In genomic region chr11:49818869-49819566, GRCm38 (mm10) we compare ENCODE assay signal across 11 mouse cellular contexts. TPM values are rescaled to one million over a fixed set of nuclear protein-coding genes. Genes with fewer than 3 reads are reported as not detected.
DNase-seq lines count a peak whose midpoint lies in the region; ATAC-seq lines count a peak whose summit lies in the region.
"Had no signal": no experiment of that assay in that cellular context is flagged by ENCODE, and none has a peak within 500 bp of the region (broad histone marks: within the 10 kb centered on the region; RNA-seq: fewer than 3 reads in every experiment).

No protein-coding gene starts in this region.

- no peak overlapping the region for H3K4me3 ChIP-seq in midbrain, embryonic 15.5 days
- no peak overlapping the region for H3K4me3 ChIP-seq in midbrain, embryonic 10.5 days
- H3K4me3 ChIP-seq: kidney, embryonic 15.5 days had no signal

- ATAC-seq in midbrain, embryonic 15.5 days (replicated peaks), result no peak

- peaks cover 7% of the 10 kb centered on the region; the same call in 1 of the 2 replicates for H3K36me3 ChIP-seq in midbrain, embryonic 15.5 days (replicated peaks)
- H3K36me3 ChIP-seq in midbrain, embryonic 10.5 days, result peaks cover 58% of the 10 kb centered on the region

- no peaks in the 10 kb centered on the region for H3K9me3 ChIP-seq in midbrain, embryonic 15.5 days
- no peaks in the 10 kb centered on the region for H3K9me3 ChIP-seq in midbrain, embryonic 10.5 days (replicated peaks)
- H3K9me3 ChIP-seq: kidney, embryonic 15.5 days had no signal

- WGBS in midbrain, embryonic 15.5 days, result 84% methylated on average over 15 of the region's 15 CpGs
- WGBS in midbrain, embryonic 10.5 days, result 94% methylated on average over 15 of the region's 15 CpGs

- DNase-seq in midbrain, embryonic 10.5 days (ENCODE audit: low spot score), result no peak
- DNase-seq in frontal cortex, adult 2 months (ENCODE audit: extremely low spot score in 1 of 2, low spot score in 1 of 2), result peak; percentile 91 to 92
- peak; percentile 73 to 84 for DNase-seq in left cerebral cortex, adult 18-20 months (ENCODE audit: low spot score in 2 of 2)
- peak; percentile 41 for DNase-seq in right cerebral cortex, postnatal 4 days
- no peak for DNase-seq in heart, postnatal 10 days
- DNase-seq in embryo, embryonic 10.5 days (ENCODE audit: low spot score), result no peak
- no peak for DNase-seq in adrenal gland, adult (ENCODE audit: inconsistent age in 2 of 2, low spot score in 1 of 2)
- DNase-seq: liver; lung, postnatal 14 days had no signal

- no peak overlapping the region for H3K9ac ChIP-seq in midbrain, embryonic 15.5 days
- H3K9ac ChIP-seq: kidney, embryonic 15.5 days had no signal

- no peak overlapping the region for H3K4me2 ChIP-seq in midbrain, embryonic 15.5 days
- H3K4me2 ChIP-seq: kidney, embryonic 15.5 days had no signal

- H3K27ac ChIP-seq in midbrain, embryonic 15.5 days, result 0 out of 2 replicates have a peak overlapping the region, but pooled peaks have one; percentile 29
- H3K27ac ChIP-seq in midbrain, embryonic 10.5 days (replicated peaks), result no peak overlapping the region
- H3K27ac ChIP-seq: kidney, embryonic 15.5 days had no signal

- H3K27me3 ChIP-seq in midbrain, embryonic 15.5 days (replicated peaks), result no peaks in the 10 kb centered on the region
- no peaks in the 10 kb centered on the region for H3K27me3 ChIP-seq in midbrain, embryonic 10.5 days (ENCODE audit: low read depth, poor library complexity, severe bottlenecking)
- H3K27me3 ChIP-seq: kidney, embryonic 15.5 days had no signal

- H3K4me1 ChIP-seq in midbrain, embryonic 15.5 days, result no peaks in the 10 kb centered on the region
- no peaks in the 10 kb centered on the region for H3K4me1 ChIP-seq in midbrain, embryonic 10.5 days
- H3K4me1 ChIP-seq: kidney, embryonic 15.5 days had no signal

- intact Hi-C loops in heart, postnatal 10 days (cut with DNase I), result no loop called here

RNA-seq across cellular contexts. Expression of gene Gfpt2, which starts 25.0 kb away (rescaled TPM):
- polyA plus RNA-seq in midbrain, embryonic 15.5 days (2015; fragmentation: Nextera tagmentation; extraction: Ambion mirVana), result 6.1 and 6.7 TPM in 2 replicates
- polyA plus RNA-seq in midbrain, embryonic 10.5 days (2016; fragmentation: Nextera tagmentation; extraction: Ambion mirVana), result 13.9 and 16.7 TPM in 2 replicates
- 12.5 and 13.0 TPM in 2 replicates for polyA plus RNA-seq in frontal cortex, adult 2 months (2012; rRNA removed)
- 1 to 10 TPM; 5.0 to 6.7 TPM for total RNA-seq in left cerebral cortex, adult 18-20 months (2021)
- 10 to 100 TPM; 13.0 to 16.7 TPM for total RNA-seq in heart, postnatal 10 days (2021)

RNA-seq across cellular contexts. Expression of gene Mapk9, which starts 27.5 kb away (rescaled TPM):
- polyA plus RNA-seq in midbrain, embryonic 15.5 days (2015; fragmentation: Nextera tagmentation; extraction: Ambion mirVana), result 63.3 and 68.7 TPM in 2 replicates
- polyA plus RNA-seq in midbrain, embryonic 10.5 days (2016; fragmentation: Nextera tagmentation; extraction: Ambion mirVana), result 22.2 and 29.7 TPM in 2 replicates
- 127 and 129 TPM in 2 replicates for polyA plus RNA-seq in frontal cortex, adult 2 months (2012; rRNA removed)
- total RNA-seq in left cerebral cortex, adult 18-20 months (2021), result 100 to 1,000 TPM; 224 to 229 TPM
- total RNA-seq in heart, postnatal 10 days (2021), result 10 to 100 TPM; 47.5 to 53.5 TPM

Comparison
In these comparisons a context has a peak if more than half of its experiments do, and no peak if none do; other contexts are left out.
1. DNase-seq: peak in frontal cortex, adult 2 months (2 of 2), left cerebral cortex, adult 18-20 months (2 of 2) and right cerebral cortex, postnatal 4 days (single experiment); none in midbrain, embryonic 10.5 days (single experiment), heart, postnatal 10 days (0 of 2), embryo, embryonic 10.5 days (single experiment) and adrenal gland, adult (0 of 2).